Mouse (Mus musculus): ENCODE results near the gene Cxcl12. TPM values are rescaled to one million over a fixed set of nuclear protein-coding genes. Genes with fewer than 3 reads are reported as not detected.

Cxcl12 gene
- total RNA-seq, 2 experiments from 2014 or later = 1.4 TPM; not detected in 1

GRCm38 (mm10) chr6:117218442-117219299, 50.3 kb downstream of the Cxcl12 start:
- no peak for ATAC-seq (replicated peaks; ENCODE audit: low FRiP score, low TSS enrichment, poor library complexity, severe bottlenecking)

DNA sequence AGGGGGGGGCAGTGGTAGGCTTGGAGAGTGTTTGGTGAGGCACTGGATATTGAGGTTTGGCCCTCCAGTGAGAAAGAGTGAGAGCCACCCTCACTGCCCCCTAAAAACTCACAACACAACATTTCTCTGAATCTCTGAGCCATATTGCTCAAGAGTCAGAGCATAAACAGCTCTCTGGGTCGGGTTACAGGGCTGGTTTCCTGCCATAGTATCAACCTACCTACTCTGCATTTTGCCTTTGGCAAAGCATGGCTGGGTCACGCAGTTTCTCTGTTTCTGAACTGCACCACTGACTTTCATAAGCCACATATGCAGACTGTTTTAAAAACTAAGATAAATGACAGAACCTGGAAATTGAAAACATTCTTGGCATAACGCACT, 51.0 kb downstream of the Cxcl12 start:
- ATAC-seq (replicated peaks; ENCODE audit: low FRiP score, low TSS enrichment, poor library complexity, severe bottlenecking) = no peak

- ATAC-seq (replicated peaks; ENCODE audit: low FRiP score, low TSS enrichment, poor library complexity, severe bottlenecking) = no peak
Observed at GRCm38 (mm10) chr6:117219911-117220481, 51.7 kb downstream of the Cxcl12 start.

- no peak for ATAC-seq (replicated peaks; ENCODE audit: low FRiP score, low TSS enrichment, poor library complexity, severe bottlenecking)
Observed at GRCm38 (mm10) chr6:117220831-117221345, 52.6 kb downstream of the Cxcl12 start.
